Mouse (Mus musculus) layer of hippocampus, adult 18-20 months (tissue): ENCODE results near the gene Nup62. TPM values are rescaled to one million over a fixed set of nuclear protein-coding genes. Genes with fewer than 3 reads are reported as not detected.
"Not testable (repeated sequence)": the region's sequence is repeated elsewhere in the genome, so short reads cannot be mapped to it uniquely, and the experiment has no call there.

Experiments used
- DNase-seq, 2 experiments: peaks; one replicate each; pipeline ENCODE4 v3.0.0; 2022; ENCODE audit warnings: low spot score in 2 of 2
- microRNA-seq, 2 experiments: library from miRNA; unstranded; fragments of <30 nt; microRNA quantifications; one replicate each; pipeline ENCODE4 v1.2.0; 2021
- total RNA-seq, 2 experiments: library from RNA; stranded (reverse); gene quantifications; 2 replicates each; pipeline ENCODE4 v1.2.3; 2021

The Nup62 gene
- total RNA-seq, 2 experiments from 2014 or later = 30.7 to 32.7 TPM

DNA sequence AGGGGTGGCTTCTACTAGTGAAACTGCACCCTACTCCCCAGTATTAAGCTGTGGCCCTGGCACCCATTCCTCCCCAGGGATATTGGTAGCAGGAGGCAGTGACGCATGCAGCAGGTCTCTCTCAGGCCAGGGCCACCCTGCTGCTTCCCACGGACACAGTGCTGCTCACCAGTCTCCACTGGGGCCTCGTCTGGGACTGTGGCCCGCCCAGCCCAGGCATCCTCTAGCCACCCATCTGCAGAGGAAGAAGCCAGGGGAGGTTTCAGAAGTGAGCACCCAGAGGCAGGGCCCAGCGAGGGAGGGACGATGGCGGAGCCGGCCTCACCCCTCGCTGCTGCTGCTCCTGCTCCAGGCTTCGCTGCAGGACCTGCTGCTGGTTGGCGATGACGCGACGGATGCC is 47.3 kb downstream of the Nup62 start:
- DNase-seq = no peak

DNA sequence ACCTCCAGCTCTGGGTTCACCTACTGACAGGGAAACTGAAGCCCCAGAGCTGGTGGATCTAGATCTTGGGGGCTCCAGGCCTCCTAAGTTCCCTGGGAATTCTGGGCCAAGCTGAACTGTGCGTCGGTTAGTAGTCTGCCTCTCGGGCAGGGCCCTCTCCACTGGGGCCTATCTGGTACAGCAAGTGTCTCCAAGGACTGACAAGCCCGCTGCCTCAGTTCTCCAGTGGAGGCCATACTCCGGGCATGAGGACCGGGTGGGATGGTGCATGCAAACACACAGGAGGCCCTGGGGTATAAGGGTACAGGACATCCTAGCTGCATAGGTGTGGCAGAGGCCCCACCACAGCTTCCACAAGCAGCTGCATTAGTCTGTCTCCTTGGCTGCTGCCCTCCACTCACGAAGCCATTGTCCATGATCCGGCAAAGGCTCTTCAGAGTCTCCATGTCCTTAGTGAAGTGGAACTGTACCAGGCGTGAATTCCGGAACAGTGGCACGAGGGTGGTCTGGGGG is 48.1 kb downstream of the Nup62 start:
- no peak for DNase-seq

DNA sequence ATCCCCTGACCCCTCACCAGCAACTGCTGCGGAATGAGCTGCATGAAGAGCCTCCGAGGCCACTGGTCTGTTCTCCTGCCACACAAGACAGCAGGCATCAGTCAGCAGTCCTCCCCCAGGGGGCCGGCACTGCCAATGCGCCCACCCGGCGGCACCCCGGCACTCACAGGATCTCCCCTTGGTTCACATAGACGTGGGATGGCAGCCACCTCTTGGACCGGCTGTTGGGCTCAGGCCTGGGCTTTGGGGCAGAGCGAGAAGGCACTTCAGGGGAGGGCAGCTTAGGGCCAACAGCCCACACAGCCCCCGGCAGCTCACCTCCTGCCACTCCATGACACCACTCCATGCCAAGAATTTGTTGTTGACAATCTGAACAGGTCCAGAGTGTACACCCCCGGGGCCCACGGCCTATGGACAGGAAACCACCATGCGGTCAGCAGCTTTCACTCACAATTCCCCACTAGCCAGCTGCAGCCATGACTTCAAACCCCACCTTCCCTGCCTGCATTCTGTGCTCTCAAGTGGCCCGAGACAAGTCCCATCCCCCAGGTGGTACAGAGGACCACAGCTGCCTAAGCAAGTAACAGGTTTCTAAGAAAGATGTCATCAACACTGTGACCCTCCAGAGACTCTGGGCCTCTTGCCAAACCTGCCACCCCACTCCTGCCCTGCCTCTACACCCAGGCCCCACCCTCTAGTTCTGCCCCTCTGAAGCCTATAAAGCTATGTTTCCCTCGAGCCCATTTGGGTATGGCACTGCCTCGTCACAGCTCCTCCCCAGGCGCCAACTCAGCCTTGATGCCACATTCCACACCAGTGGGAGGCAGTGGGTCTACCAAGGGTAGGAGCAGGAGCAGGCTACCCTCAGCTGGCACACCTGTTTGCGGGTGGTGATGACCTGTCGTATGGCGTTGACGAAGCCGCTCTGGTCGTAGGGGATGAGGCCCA is 49.0 kb downstream of the Nup62 start:
- DNase-seq = no peak

GRCm38 (mm10) chr7:44866276-44867009 is 50.6 kb downstream of the Nup62 start:
- no peak for DNase-seq

GRCm38 (mm10) chr7:44867010-44867702 is 51.3 kb downstream of the Nup62 start:
- DNase-seq = no peak

DNA sequence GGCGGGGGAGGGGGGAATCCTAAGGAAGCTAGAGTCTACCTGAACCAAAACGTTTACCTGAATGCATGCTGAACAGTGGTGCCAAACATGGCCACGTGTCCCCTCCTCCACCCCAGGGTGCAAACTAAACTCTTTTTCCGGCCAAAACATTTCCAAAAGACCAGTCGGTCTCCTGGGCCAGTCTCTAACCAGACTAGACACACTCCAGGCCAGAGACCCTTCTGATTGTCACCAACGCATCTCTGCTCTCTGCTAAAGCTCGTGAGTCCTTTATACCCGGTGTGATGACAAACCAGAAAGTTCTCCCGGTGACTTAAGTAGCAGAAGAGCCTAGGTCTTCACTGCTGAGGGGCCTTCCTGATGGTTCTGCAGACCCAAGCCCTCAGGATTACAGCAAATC is 51.9 kb downstream of the Nup62 start:
- DNase-seq = no peak

- DNase-seq = no peak
These were observed 52.6 kb downstream of the Nup62 start for GRCm38 (mm10) chr7:44868465-44868864.

DNA sequence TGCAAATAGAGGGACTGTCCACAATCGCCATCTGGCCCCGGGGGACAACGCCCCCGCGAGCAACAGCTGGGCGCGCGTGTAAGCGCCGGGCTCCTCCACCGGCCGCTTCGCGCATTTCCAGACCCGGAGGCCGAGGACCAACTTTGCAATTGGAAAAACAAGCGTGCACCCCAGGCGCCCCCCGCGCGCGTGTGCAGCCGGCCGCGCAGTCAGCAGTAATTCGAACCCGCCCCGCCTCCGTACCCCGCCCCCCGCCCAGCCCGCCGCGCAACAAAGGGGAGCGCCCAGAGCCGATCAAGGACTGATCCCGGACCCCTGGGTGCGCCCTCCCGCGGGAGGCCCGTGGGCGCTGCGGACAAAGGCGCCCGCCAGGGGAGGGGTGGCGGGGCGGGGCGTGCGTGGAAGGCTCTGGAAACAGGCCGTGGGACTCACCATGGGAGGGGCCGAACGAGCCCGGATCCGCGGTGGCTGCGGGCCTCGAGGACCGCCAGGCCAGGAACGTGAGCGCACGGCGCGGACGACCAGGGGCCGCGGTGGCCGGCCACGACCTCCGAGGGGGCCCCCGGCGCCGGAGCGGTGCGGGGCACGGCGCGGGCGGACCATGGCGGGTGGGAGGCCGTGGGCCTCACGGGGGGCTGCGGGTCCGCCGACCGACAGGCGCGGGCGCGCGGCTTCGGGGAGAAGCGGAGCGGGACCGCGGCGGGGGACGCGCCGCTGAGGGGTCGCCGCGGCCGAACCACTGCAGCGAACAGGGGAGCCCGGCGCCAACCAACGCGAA is 53.2 kb downstream of the Nup62 start:
- DNase-seq = no peak

DNA sequence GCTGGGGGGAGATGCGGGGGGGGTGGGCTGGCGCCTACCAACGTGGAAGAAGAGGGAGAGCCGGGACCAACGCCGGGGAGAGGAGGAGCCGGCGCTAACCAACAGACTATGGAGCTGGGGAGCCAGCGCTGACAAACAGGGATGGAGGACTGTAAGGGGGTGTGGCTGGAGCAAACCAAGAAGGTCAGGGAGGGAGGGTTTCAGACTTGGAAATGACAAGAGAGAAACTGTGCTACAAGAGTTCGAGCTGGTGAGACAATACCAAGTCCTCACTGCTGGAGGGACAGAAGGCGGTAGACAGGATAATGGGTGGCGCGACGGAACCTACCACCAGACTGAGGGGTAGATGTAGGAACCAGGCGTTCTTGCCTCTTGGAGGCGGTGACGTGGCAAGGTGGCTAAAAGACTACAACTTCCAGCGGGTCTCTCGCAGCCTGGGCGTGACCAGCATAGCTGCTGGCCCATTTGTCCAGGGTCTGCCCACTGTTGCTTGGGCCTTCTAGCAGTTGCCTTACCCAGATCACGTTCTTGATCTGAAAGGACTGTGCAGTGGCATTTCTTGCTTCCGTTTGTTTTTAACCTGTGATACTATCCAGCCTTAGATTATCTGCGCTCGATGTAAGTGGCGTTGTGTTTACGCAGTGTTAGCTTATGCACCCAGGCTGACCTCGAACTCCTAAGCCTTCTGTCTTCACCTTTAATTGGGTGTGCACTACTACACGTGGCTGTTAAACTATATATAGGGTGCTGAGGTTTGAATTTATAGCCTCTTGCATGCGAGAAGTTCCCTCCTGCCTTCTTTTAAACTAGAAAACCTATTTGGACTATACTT is 54.0 kb downstream of the Nup62 start, which contains the start of gene Ptov1:
Gene Ptov1 (minus strand): TSS at position 92 of the 832 bp plus-strand sequence.
- peak; percentile 96 to 97 for DNase-seq

DNA sequence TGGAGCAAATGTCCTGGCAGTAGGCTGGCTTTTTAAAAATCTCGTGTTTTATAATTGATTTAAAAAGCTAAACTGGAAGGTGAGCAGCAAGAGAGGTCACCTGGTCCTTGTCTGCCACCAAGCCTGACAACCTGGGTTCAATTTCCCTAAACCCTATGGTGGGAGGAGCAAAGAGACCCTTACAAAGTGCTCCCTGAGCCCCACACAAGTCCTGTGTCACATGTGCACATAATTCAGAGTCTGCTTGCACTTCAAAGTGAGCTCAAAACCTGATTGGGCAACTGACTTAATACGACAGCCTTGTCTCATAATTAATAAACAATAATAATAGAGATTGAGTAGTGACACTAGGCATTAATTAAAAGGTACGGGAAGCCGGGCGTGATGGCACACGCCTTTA is 54.7 kb downstream of the Nup62 start:
- no peak for DNase-seq

- DNase-seq = no peak
These were observed 55.3 kb downstream of the Nup62 start for GRCm38 (mm10) chr7:44871181-44871580.

- DNase-seq = not testable (repeated sequence)
These were observed 55.9 kb downstream of the Nup62 start for GRCm38 (mm10) chr7:44871774-44872173.

DNA sequence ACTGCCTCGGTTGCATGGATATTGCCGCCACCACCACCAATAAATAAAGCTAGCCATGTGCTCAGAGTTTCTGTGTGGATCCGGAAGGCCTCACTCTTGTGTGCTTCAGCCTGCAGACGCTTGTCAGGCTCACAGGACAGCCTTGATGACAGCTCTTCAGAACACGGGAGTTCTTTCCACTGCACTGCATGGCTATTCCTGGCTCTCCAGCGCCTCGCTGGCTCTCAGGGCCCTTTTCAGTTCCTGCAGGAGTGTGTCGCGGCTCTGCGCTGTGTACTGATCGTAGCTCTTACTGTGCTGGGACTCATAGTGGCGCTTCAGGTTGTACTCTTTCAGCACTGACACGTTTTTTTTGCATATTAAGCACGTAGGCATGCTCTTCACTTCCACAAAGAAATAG is 61.9 kb downstream of the Nup62 start:
- no peak for DNase-seq

Small RNA genes within 50 kb of the gene (microRNA-seq; reads per million reads assigned to microRNA genes)
- 0 reads per million in 2 experiments for gene Mir707

Other genes with a start within 250 kb of the Nup62 start
- not detected for gene Napsa, start 243.7 kb upstream of the Nup62 start, total RNA-seq
- 100 to 1,000 TPM; 164 to 170 TPM for gene Kcnc3, start 225.4 kb upstream of the Nup62 start, total RNA-seq
- 10 to 100 TPM; 31.4 to 33.4 TPM for gene Myh14, start 145.2 kb upstream of the Nup62 start, total RNA-seq
- not detected for gene Izumo2, start 107.3 kb upstream of the Nup62 start, total RNA-seq
- gene Vrk3, start 67.7 kb upstream of the Nup62 start, total RNA-seq = 10 to 100 TPM; 35.1 to 39.9 TPM
- under 1 TPM; 0.41 to 0.79 TPM for gene Zfp473, start 65.0 kb upstream of the Nup62 start, total RNA-seq
- 1 to 10 TPM; 1.8 to 2.0 TPM for gene Il4i1, start 299 bp downstream of the Nup62 start, total RNA-seq
- gene Atf5, start 570 bp downstream of the Nup62 start, total RNA-seq = 10 to 100 TPM; 27.4 to 27.9 TPM
- gene Akt1s1, start 32.9 kb downstream of the Nup62 start, total RNA-seq = 10 to 100 TPM; 76.2 to 79.7 TPM
- gene Tbc1d17, start 33.0 kb downstream of the Nup62 start, total RNA-seq = 10 to 100 TPM; 67.9 to 70.6 TPM
- gene Pnkp, start 41.1 kb downstream of the Nup62 start, total RNA-seq = 10 to 100 TPM; 25.3 to 27.8 TPM
- 100 to 1,000 TPM; 341 to 350 TPM for gene Ptov1, start 53.7 kb downstream of the Nup62 start, total RNA-seq
- 100 to 1,000 TPM in 1 of 2 experiments, 10 to 100 TPM in 1; 96.8 to 101 TPM for gene Med25, start 76.6 kb downstream of the Nup62 start, total RNA-seq
- 10 to 100 TPM; 23.4 to 24.5 TPM for gene Fuz, start 80.0 kb downstream of the Nup62 start, total RNA-seq
- 100 to 1,000 TPM; 288 to 294 TPM for gene Ap2a1, start 113.4 kb downstream of the Nup62 start, total RNA-seq
- 1 to 10 TPM in 1 of 2 experiments, under 1 TPM in 1; 0.79 to 1.2 TPM for gene Tsks, start 127.1 kb downstream of the Nup62 start, total RNA-seq
- gene Cpt1c, start 158.8 kb downstream of the Nup62 start, total RNA-seq = 100 to 1,000 TPM; 129 to 136 TPM
- gene Prmt1, start 170.5 kb downstream of the Nup62 start, total RNA-seq = 100 to 1,000 TPM; 172 to 183 TPM
- gene Irf3, start 181.6 kb downstream of the Nup62 start, total RNA-seq = 10 to 100 TPM; 41.5 to 43.7 TPM
- gene Bcl2l12, start 182.6 kb downstream of the Nup62 start, total RNA-seq = 1 to 10 TPM; 3.1 TPM
- gene Scaf1, start 200.3 kb downstream of the Nup62 start, total RNA-seq = 100 to 1,000 TPM; 159 to 168 TPM
- gene Rras, start 201.9 kb downstream of the Nup62 start, total RNA-seq = 10 to 100 TPM; 11.6 to 12.9 TPM
- 10 to 100 TPM; 75.7 to 77.5 TPM for gene Prr12, start 236.8 kb downstream of the Nup62 start, total RNA-seq
- gene Nosip, start 246.3 kb downstream of the Nup62 start, total RNA-seq = 10 to 100 TPM; 50.8 to 57.6 TPM
- gene Prrg2, start 246.6 kb downstream of the Nup62 start, total RNA-seq = 1 to 10 TPM; 5.9 TPM